Mouse (Mus musculus) left cerebral cortex, postnatal 36 days (tissue): Measurements from ENCODE around the gene BC049352. TPM values are rescaled to one million over a fixed set of nuclear protein-coding genes. Genes with fewer than 3 reads are reported as not detected.
A peak's percentile ranks its signal among the peaks of the same experiment; 100 is the strongest.

Experiments used
- DNase-seq, 2 experiments: peaks; one replicate each; pipeline ENCODE4 v3.0.0; 2021 to 2022; ENCODE audit warnings: low spot score in 2 of 2, mixed read lengths in 1 of 2
- intact Hi-C: fragments of 180-260 bp; cut with DNase I; formaldehyde crosslinking; loops from one replicate; pipeline ENCODE4 v1.15.1; 2025
- total RNA-seq, 2 experiments: library from RNA; stranded (reverse); gene quantifications; 2 replicates each; pipeline ENCODE4 v1.2.3; 2021

BC049352 gene
- total RNA-seq, 2 experiments from 2014 or later = 1.0 to 1.2 TPM

DNA sequence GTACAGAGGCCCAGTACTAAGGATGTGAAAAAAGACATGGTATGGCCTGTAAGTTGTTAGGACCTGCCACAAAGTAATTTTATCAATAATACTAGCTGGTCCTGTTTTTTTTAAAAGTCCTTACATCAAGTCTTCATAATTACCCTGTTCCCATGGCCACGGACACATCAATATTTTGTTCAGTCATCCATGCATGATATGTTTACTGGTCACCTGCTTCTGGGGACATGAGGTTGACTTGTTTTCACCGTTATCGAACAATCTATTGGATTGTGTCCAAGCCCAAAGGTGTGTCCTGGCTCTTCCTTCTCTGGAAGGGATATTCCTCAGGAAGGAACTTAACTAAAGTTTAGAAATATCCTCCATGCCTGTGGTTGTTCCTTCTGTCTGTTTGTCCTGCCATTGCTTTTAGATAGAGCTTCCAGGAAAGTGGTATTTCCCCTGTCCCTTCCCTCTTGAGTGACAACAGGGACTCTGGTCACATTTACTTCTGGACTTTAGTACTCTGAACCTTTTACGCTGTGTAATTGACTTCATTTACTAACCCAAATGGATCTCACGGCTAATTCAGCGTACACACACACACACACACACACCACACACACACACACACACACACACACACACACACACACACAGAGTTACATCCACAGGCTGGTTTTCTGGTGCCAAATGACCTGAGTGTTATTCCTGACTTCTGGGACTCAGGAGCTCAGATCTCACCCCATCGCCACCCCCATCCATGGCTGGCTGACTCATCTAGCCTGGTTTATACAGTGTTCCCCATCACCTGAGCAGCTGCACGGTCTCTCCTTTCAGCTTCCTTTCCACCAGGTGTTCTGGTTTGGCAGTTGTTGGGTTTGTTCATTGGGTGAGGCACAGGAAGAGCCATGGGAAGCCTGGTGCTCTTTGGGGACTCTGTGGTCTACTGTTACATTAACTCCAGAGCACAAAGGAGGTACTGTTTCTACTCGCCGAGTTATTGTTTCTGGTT lies 7.1 kb downstream of the BC049352 start:
- no peak for DNase-seq
- intact Hi-C loops = no loop called here

DNA sequence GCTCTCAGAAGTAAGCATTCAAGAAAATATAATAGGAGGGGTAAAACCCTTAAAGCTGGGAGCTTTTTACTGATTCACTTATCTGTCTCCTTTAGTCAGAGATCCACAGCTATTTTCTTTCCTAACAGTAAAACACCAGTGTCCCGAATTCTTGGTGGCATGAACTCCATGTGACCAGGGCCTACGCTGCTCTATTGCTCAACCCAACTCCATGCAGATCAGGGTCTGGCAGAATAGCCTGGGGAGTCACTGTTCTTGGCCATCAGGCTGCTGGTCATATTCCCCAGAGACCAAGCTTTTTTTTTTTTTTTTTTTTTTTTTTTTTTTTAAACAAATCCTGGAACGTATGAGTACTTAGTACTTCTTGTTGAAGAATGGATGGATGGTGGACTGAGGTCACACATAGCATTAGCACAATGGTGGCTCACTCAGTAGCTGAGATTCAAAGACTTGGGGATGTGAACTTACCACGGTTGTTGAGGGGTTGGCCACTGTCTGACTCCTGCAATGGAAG lies 7.9 kb downstream of the BC049352 start:
- intact Hi-C loops = no loop called here
- DNase-seq = no peak

DNA sequence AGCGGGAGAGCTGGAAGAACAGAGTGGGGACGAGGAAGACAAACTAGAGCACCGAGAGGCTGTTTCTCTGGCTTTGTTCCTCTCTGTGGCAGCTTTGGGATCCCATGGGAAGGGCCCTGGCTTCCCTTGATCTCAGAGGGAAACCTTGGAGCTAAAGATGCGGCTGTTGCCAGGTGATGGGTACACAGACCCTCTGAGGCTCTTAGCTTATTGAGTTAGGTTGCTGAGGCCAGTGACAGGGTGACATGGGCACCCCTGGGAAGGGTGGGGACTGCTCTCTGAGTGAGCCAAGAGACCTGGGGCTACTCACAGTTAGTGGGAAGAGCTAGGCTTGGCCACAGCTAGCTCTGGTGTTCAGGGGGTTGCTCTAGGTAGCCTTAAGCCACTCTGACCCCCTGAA lies 13.7 kb downstream of the BC049352 start:
- intact Hi-C loops = no loop called here
- no peak for DNase-seq

DNA sequence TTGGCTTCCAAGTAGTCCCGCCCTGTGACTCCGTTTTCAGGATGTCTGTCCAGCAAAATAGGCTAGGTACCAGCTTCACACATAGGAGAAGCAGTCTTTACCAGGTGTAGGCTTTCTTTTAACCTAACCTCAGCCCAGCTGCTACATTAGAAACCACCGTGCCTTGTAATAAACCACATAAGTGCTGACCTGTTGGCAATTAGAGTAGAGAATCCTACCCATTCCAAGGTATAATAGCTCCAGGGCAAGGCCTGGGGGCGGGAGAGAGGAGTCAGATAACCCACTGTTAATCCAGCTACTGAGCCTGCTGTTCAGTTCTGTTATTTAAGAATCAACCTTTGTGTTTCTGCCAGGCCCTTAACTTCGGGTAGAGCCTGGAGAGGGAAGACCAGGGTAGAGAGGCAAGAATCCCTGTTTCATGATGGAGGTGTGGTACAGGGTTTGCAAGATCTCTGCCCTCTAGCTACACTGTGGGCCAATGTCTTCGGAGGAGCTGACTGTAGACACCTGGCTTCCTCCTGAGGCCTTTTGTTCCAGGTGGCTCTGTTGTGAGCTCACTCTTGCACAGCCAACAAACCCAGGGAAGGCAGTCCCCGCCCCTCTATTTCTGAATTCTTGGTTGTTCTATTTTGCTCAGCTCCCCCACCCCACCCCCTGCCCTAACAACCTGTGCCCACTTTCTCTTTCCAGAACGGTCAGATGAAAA lies 14.5 kb downstream of the BC049352 start:
- intact Hi-C loops = no loop called here
- DNase-seq = no peak

- no peak for DNase-seq
- intact Hi-C loops = no loop called here
These were observed 15.7 kb downstream of the BC049352 start for GRCm38 (mm10) chr9:45197549-45197948.

DNA sequence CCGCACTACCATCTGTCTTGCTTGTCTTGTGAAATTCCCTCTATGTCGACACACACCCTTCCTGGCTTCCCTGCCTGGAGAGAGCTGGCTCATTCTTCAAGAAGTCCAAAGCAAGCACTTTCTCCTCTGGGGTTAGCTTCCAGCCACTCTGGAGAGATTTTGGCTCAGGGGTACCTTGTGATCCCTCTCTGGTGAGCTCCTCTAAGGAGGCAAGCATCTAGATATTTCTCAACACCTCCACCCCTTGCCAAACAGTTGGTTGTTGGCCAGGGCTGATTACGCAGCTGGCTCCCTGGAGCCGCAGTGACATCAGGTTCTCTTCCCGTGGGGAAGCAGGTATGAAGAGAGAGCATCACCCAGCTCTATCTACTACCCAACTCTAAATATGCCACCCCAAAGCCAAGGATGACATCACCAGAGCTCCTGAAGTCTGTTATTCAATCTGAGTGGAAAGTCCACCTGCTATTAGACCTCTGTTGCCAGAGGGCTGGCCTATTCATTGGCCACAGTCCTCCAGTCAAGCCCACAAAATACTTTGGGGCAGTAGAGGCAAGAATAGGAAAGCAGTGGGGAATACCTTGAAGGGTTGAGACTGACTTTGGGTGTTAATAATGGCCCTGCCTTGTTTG lies 19.6 kb downstream of the BC049352 start:
- intact Hi-C loops = no loop called here
- no peak for DNase-seq

DNA sequence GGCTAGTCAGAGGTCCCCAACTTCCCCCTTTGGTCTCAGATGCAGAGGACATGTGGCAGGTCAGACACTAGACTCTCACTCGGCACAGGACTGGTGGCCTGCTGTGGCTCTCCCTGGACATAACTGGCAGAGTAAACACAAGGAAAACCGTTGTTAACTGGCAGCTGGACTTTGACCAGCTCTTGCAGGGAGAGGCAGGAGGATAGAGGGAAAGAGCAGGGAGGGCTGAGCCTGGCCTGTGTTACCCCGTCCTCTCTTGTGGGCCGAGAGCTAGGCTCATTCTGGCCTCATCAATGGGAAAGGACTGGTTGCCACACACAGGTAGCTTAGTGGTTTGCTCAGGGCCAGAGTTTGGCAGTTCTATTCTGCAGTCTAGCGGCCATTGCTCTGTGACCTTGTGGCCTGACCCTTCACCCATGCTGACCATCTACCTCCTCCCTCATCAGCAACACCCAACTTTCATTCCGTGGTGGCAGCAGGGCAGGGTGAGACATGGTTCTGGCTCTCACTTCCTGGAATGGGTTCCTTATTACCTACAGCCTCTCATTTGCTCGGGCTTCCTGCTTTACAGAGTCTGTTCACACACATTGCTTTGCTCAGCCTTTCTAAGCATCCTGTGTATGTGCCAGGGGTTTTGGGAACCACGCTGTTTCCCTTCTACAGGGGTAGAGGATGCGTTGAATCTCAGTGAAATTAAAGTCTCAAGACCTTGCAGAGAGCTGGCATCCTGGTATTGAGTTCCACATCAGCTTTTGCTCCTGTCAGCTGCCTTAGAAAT lies 20.4 kb downstream of the BC049352 start:
- no peak for DNase-seq
- intact Hi-C loops = no loop called here

DNA sequence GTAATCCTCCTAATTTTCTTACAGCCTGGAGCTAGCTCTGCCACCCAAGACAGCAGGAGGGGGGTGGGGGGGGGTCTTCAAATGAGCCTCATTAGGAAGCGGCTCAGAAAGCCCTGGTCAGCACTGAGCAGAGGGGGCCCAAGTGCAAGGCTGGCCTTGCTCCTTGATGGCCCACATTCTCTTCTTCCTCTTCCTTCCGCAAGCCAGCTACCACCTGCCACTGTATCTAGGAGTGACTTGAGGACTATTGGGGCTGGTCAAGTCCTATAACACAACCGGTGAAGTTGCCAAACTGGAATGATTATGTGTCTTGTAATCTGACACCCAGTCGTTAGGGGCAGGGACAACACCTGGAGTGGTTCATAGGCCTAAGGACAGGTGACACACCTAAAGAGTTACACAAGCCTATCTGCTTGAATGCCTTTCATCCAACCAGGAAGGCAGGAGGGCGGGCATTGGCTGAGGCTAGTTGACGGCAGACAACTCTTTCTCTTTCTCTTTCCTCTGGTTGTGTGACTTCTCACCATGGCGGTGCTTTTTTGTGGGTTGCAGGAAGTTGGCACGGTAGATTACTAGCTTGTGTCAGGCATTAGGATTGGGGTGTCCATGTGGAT lies 22.1 kb downstream of the BC049352 start, which contains the start of gene Tmprss4:
Gene Tmprss4 (minus strand): TSS at position 296 of the 614 bp plus-strand sequence.
- intact Hi-C loops = no loop called here
- no peak for DNase-seq

DNA sequence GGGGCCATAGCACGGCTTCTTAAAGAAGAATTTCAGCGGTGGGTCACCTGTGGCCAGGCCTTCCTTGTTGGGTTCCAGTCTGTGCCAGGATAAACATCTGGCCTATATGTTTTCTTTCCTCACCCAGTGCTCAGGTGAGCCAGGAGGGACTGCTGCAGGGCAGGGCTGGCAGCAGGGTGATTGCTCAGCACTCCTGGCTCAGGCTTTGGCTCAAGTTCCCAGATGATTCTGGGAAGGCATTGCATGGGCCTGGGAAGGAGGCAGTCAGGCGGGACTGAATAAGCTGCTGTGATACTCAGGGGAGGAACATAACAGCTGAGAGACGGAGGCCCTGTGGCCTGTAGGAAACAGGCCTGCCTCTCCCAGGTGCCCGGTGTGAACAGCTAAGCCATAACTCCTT lies 23.3 kb downstream of the BC049352 start:
- intact Hi-C loops = no loop called here
- DNase-seq = no peak

DNA sequence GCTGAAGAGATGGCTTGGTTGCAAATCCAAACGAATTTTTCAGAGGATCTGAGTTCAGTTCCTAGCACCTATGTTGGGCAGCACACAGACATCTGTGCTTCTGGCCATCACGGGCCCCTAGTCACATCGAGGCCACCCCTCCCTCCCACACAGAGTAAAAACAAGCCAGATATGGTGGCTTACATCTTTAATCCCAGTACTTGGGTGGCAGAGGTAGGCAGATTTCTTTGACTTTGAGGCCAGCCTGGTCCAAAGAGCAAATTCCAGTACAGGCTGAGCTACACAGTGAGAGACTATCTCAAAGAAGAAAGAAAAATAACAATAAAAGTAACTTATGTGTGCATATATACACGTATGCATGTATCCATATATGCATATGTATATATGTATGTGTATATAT lies 24.3 kb downstream of the BC049352 start:
- intact Hi-C loops = no loop called here

DNA sequence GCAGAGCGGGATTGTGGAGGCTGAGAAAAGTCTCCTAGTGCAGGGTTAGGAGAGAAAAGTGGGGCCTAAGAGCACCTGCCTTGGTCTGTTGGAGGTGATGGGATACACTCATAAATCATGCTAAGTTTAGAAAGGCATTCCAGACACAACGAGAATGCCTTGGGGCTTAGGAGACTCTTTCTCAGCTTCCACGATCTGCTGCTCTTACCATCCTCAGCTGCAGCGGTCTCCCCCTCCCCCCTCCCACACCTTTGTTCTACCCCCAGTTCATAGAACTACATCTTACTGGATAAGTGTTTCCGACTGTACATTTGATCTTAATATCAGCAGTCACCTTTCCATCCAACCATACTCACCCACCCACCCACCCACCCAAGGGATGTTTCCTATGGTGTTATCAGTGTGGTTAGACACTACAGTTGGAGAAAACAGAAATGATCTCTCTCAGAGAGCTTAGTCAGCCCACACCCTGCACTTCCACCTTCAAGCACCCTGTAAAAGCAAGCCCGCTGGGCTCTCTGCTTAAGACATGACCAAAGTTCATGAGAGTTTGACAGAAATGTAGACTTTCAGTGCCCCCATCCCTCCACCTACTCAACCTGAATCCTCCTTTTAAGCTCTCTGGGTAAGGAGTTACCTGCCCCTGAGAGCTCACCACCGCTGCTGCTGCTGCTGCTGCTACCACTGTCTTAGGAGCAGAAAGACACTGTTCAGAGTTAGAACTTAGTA lies 25.4 kb downstream of the BC049352 start:
- intact Hi-C loops = no loop called here
- DNase-seq = no peak

More for the DNA sequence above, 24.3 kb downstream of the BC049352 start:
- no peak for DNase-seq

GRCm38 (mm10) chr9:45212001-45212400 lies 30.2 kb downstream of the BC049352 start:
- DNase-seq = no peak
- intact Hi-C loops = no loop called here

- intact Hi-C loops = no loop called here
These were observed 33.8 kb downstream of the BC049352 start for GRCm38 (mm10) chr9:45215526-45216179.

DNA sequence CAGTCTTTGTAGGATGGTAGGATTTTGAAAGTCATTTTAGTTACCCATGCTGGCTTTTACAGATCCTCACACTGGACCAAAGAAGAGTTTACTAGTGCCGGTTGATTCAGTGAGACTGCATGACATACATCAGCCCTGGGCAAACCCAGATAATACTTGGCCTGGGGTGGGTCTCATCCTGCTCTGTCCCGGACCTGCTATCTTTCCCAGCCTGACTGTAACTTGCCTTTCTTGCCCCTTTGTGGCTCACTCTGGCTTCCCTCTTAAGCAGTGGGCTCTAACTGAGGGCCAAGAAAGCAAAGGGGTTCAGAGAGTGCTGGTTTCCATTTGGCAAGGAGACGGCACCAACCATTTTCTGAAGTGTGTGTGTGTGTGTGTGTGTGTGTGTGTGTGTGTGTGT lies 37.8 kb downstream of the BC049352 start:
- intact Hi-C loops = loop anchor here (5.0 kb wide), 2 partner anchors 78 to 188 kb away; no protein-coding TSS in a partner anchor
- DNase-seq = no peak

More at GRCm38 (mm10) chr9:45215526-45216179, 33.8 kb downstream of the BC049352 start:
- no peak for DNase-seq

- DNase-seq = peak; percentile 87 to 92
- intact Hi-C loops = loop anchor here (1.0 to 5.0 kb wide), 3 partner anchors 76 to 186 kb away; no protein-coding TSS in a partner anchor
These were observed 39.8 kb downstream of the BC049352 start for GRCm38 (mm10) chr9:45221567-45221966.

- no peak for DNase-seq
- intact Hi-C loops = no loop called here
These were observed 47.6 kb downstream of the BC049352 start for GRCm38 (mm10) chr9:45229359-45229758.

GRCm38 (mm10) chr9:45235668-45236227 lies 53.9 kb downstream of the BC049352 start:
- no peak for DNase-seq

More at GRCm38 (mm10) chr9:45235668-45236227, 53.9 kb downstream of the BC049352 start:
- intact Hi-C loops = no loop called here
